Mouse (Mus musculus) gastrocnemius, adult 8-10 months (tissue): Measurements from ENCODE around the gene Rbbp8nl. TPM values are rescaled to one million over a fixed set of nuclear protein-coding genes. Genes with fewer than 3 reads are reported as not detected.

Experiments used
- DNase-seq, 2 experiments: peaks; one replicate each; pipeline ENCODE4 v3.0.0; 2022; ENCODE audit warnings: low spot score in 2 of 2
- microRNA-seq: library from miRNA; unstranded; fragments of <30 nt; microRNA quantifications from one replicate; pipeline ENCODE4 v1.2.0, GENCODE M21; 2022
- total RNA-seq, 4 experiments: library from RNA; stranded (reverse); gene quantifications; 2 replicates each; pipeline ENCODE4 v1.2.4; 2022

Rbbp8nl gene
- total RNA-seq, 4 experiments from 2014 or later = not detected

- DNase-seq = no peak
Observed at GRCm38 (mm10) chr2:180230482-180230881, 59.2 kb downstream of the Rbbp8nl start.

DNA sequence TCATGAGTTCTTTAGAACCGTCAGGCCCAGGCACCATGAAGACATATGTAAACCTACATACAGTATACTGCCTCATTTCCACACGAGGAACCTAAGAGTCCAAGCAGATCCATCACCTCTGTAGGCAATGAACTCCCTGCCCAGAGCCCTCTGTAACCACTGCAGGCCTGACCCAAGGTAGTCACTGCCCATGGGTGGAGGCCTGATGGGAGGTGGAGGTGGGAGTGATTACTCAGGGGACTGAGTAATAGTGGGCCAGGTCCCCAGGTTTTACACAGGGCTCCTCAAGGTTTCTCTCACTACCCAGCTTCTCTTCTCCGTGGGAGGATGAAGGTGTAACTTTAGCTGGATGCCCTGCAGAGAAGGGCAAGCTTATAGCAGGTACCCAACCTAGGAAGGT, 60.5 kb downstream of the Rbbp8nl start:
- DNase-seq = no peak

DNA sequence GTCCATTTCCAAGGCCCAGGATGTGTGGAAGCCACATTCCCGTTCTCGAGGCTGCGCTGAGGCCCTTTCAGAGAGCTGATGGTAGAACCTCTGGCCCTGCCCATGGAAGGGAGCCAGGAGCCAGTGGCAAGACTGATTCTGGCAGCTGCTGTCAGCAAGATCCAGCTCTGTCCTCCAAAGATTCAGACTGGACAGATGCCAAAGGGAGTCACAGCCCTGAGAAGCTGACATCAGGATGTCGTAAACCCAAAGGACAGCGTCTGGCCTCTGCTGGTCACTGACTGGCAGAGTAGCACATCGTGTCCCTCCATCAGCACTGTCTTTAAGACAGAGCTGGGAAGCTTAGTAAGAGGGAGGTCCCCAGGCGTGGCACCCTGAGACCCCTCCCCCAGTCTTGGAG, 61.1 kb downstream of the Rbbp8nl start:
- DNase-seq = peak in 1 of 2 experiments; percentile 44

GRCm38 (mm10) chr2:180228060-180228458, 61.6 kb downstream of the Rbbp8nl start:
- DNase-seq = no peak

Small RNAs within 50 kb of the gene (microRNA-seq; reads per million reads assigned to microRNA genes)
- gene Mir3091 = not detected

Other genes starting within 250 kb of the Rbbp8nl start
- gene Psma7, start 247.4 kb downstream of the Rbbp8nl start, total RNA-seq = 100 to 1,000 TPM; 137 to 165 (median 152) TPM
- gene Ss18l1, start 247.4 kb downstream of the Rbbp8nl start, total RNA-seq = 1 to 10 TPM; 1.8 to 2.5 (median 2.1) TPM
- 10 to 100 TPM; 14.1 to 17.9 (median 16.3) TPM for gene Mtg2, start 219.3 kb downstream of the Rbbp8nl start, total RNA-seq
- not detected for gene Hrh3, start 185.4 kb downstream of the Rbbp8nl start, total RNA-seq
- gene Osbpl2, start 170.6 kb downstream of the Rbbp8nl start, total RNA-seq = 10 to 100 TPM; 16.6 to 19.2 (median 18.1) TPM
- gene Adrm1, start 118.4 kb downstream of the Rbbp8nl start, total RNA-seq = 100 to 1,000 TPM; 124 to 131 (median 129) TPM
- gene Lama5, start 64.0 kb downstream of the Rbbp8nl start, total RNA-seq = 10 to 100 TPM; 10.8 to 16.5 (median 13.8) TPM
- 100 to 1,000 TPM; 348 to 580 (median 436) TPM for gene Rps21, start 32.5 kb downstream of the Rbbp8nl start, total RNA-seq
- 10 to 100 TPM in 1 of 4 experiments, 1 to 10 TPM in 3; 8.1 to 10.8 (median 9.0) TPM for gene Cables2, start 16.4 kb downstream of the Rbbp8nl start, total RNA-seq
- gene Gata5, start 44.8 kb upstream of the Rbbp8nl start, total RNA-seq = not detected
- under 1 TPM in 3 of 4 experiments, not detected in 1; 0.09 to 0.10 (median 0.10) TPM for gene Slco4a1, start 166.4 kb upstream of the Rbbp8nl start, total RNA-seq
- gene Ntsr1, start 210.1 kb upstream of the Rbbp8nl start, total RNA-seq = under 1 TPM in 1 of 4 experiments, not detected in 3; 0.11 TPM